Comparison of ENCODE assay signal across 7 mouse cellular contexts in the genomic region with DNA sequence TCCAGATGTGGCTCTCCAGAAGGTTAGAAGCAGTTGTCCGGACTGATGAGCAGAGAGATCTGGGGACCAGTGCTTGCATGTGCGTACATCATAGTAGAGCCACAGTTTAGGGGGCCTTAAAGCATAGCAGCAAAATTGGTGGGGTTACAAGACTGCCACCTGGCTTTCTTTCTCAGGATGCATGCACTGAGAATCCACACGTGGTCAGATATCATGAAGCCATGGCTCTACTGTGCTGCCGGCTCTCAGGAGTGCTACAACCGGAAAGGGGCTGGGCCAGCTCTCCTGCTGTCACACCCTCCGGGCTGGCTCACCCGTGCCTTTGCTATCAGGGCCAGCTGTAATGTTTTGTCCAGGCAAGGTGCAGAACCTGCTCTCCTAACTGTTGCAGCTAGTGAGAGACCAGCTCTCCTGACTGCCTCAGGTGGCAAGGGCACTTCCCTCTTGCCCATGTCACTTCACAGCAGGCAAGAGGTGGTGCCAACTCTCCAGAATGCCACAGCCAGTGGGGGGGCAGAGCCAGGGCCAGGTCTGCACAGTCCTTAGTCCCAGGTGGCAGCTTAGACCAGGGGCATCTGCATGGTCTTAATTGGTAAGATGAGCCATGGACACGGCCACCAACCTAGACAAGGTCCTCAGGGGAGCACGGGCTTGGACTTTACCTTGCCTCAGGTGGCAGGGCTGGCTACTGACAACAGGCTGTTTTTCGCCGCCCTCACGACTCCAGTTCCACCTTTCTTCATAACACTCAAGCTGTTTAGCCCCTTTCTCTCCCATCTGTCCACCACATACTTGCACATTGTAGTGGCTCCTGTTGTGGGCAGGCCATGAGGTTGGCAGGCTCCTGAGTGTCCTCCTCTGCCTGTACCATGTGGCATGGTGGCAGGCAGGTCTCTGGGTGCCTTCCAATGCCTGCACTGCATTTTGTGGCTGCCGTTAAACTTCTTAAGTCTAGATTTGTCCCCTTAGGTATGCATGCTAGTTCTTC. TPM values are rescaled to one million over a fixed set of nuclear protein-coding genes. Genes with fewer than 3 reads are reported as not detected.
DNase-seq lines count a peak whose midpoint lies in the region; ATAC-seq and TF ChIP-seq lines count a peak whose summit lies in the region.

No protein-coding gene starts in this region.

- H3K4me1 ChIP-seq in intestine, postnatal 0 days (replicated peaks; ENCODE audit: control insufficient read depth, insufficient read depth, low read length), result no peaks in the 10 kb centered on the region
- H3K4me1 ChIP-seq in lung, postnatal 0 days (ENCODE audit: insufficient read depth, low read depth, low read length), result no peaks in the 10 kb centered on the region

- H3K9ac ChIP-seq in intestine, postnatal 0 days (ENCODE audit: low read depth, low read length), result no peak overlapping the region
- no peak overlapping the region for H3K9ac ChIP-seq in lung, postnatal 0 days (replicated peaks; ENCODE audit: low read depth)

- peak; percentile 45; the same call in 1 of the 2 replicates for ATAC-seq in intestine, postnatal 0 days
- peak; percentile 92 for ATAC-seq in lung, postnatal 0 days

- no peak overlapping the region for H3K27ac ChIP-seq in intestine, postnatal 0 days (ENCODE audit: low read depth, low read length)
- no peak overlapping the region for H3K27ac ChIP-seq in lung, postnatal 0 days (ENCODE audit: low read length)

- no peak overlapping the region for H3K4me3 ChIP-seq in intestine, postnatal 0 days (ENCODE audit: low read depth, low read length)
- no peak overlapping the region for H3K4me3 ChIP-seq in lung, postnatal 0 days (ENCODE audit: low read depth, low read length)

- no peak overlapping the region for H3K4me2 ChIP-seq in intestine, postnatal 0 days (replicated peaks; ENCODE audit: low read depth)
- H3K4me2 ChIP-seq in lung, postnatal 0 days (replicated peaks; ENCODE audit: low read depth, low read length), result no peak overlapping the region

- TF ChIP-seq CTCF in intestine, postnatal 0 days (IDR thresholded peaks at IDR 0.05; ENCODE audit: low read depth), result peak; percentile 44
- TF ChIP-seq CTCF in lung, postnatal 0 days (IDR thresholded peaks at IDR 0.05), result peak; percentile 38

- H3K27me3 ChIP-seq in intestine, postnatal 0 days (replicated peaks; ENCODE audit: control insufficient read depth, insufficient read depth, low read length), result no peaks in the 10 kb centered on the region
- no peaks in the 10 kb centered on the region for H3K27me3 ChIP-seq in lung, postnatal 0 days (replicated peaks; ENCODE audit: insufficient read depth, low read length)

- DNase-seq in urinary bladder, postnatal 36 days (ENCODE audit: low spot score in 2 of 2), result peak; percentile 24 to 49
- DNase-seq in urinary bladder, adult 2 months (ENCODE audit: low spot score), result no peak
- peak; percentile 69 to 78 for DNase-seq in cerebellum, postnatal 10 days
- peak; percentile 60 for DNase-seq in lung, postnatal 0 days (ENCODE audit: low spot score)
- DNase-seq in thymus, postnatal 36 days, result peak; percentile 34 to 53
- DNase-seq in layer of hippocampus, postnatal 10 days (ENCODE audit: low spot score in 2 of 2), result no peak

- peaks cover 6% of the 10 kb centered on the region; the same call in 1 of the 2 replicates for H3K9me3 ChIP-seq in intestine, postnatal 0 days (ENCODE audit: control insufficient read depth)
- no peaks in the 10 kb centered on the region for H3K9me3 ChIP-seq in lung, postnatal 0 days (ENCODE audit: low read length)

- no peaks in the 10 kb centered on the region for H3K36me3 ChIP-seq in intestine, postnatal 0 days (ENCODE audit: control insufficient read depth, insufficient read depth)
- no peaks in the 10 kb centered on the region for H3K36me3 ChIP-seq in lung, postnatal 0 days (ENCODE audit: insufficient read depth, low read length)

- WGBS in intestine, postnatal 0 days, result 60% methylated on average over 13 of the region's 13 CpGs
- 55% methylated on average over 13 of the region's 13 CpGs for WGBS in lung, postnatal 0 days

- TF ChIP-seq EP300 in lung, postnatal 0 days (IDR thresholded peaks at IDR 0.05), result no peak

RNA-seq across cellular contexts. Expression of gene Tcp11l2, which starts 13.6 kb away (rescaled TPM):
- polyA plus RNA-seq in urinary bladder, adult 2 months (2012; rRNA removed), result 28.7 and 30.1 TPM in 2 replicates
- 8.2 and 10.0 TPM in 2 replicates for polyA plus RNA-seq in intestine, postnatal 0 days (2015; fragmentation: Nextera tagmentation; extraction: Ambion mirVana)
- 73.8 and 73.9 TPM in 2 replicates for polyA plus RNA-seq in lung, postnatal 0 days (2015; fragmentation: Nextera tagmentation; extraction: Ambion mirVana)
- total RNA-seq in layer of hippocampus, postnatal 10 days (2021), result 10 to 100 TPM; 15.2 to 17.2 TPM

RNA-seq across cellular contexts. Expression of gene Ckap4, which starts 29.0 kb away (rescaled TPM):
- 43.0 and 45.3 TPM in 2 replicates for polyA plus RNA-seq in urinary bladder, adult 2 months (2012; rRNA removed)
- polyA plus RNA-seq in intestine, postnatal 0 days (2015; fragmentation: Nextera tagmentation; extraction: Ambion mirVana), result 23.3 and 24.0 TPM in 2 replicates
- 49.2 and 58.8 TPM in 2 replicates for polyA plus RNA-seq in lung, postnatal 0 days (2015; fragmentation: Nextera tagmentation; extraction: Ambion mirVana)
- 10 to 100 TPM; 34.2 to 36.9 TPM for total RNA-seq in layer of hippocampus, postnatal 10 days (2021)

RNA-seq across cellular contexts. Expression of gene Polr3b, which starts 59.2 kb away (rescaled TPM):
- 7.0 and 9.1 TPM in 2 replicates for polyA plus RNA-seq in urinary bladder, adult 2 months (2012; rRNA removed)
- 3.3 and 4.2 TPM in 2 replicates for polyA plus RNA-seq in intestine, postnatal 0 days (2015; fragmentation: Nextera tagmentation; extraction: Ambion mirVana)
- 6.2 and 7.8 TPM in 2 replicates for polyA plus RNA-seq in lung, postnatal 0 days (2015; fragmentation: Nextera tagmentation; extraction: Ambion mirVana)
- total RNA-seq in layer of hippocampus, postnatal 10 days (2021), result 10 to 100 TPM; 15.5 to 15.9 TPM

Comparison
In these comparisons a context has a peak if more than half of its experiments do, and no peak if none do; other contexts are left out.
1. DNase-seq: peak in urinary bladder, postnatal 36 days (2 of 2), cerebellum, postnatal 10 days (2 of 2), lung, postnatal 0 days (single experiment) and thymus, postnatal 36 days (2 of 2); none in urinary bladder, adult 2 months (single experiment) and layer of hippocampus, postnatal 10 days (0 of 2).